Mouse (Mus musculus) thymus, adult 2 months (tissue): ENCODE measurements around the gene Rec8.

Experiments
- CTCF ChIP-seq: fragments of 200-500 bp; IDR thresholded peaks from 2 replicates; pipeline ENCODE4 v1.5.1; 2012; ENCODE audit warnings: mild to moderate bottlenecking, control low read depth, low read length, moderate library complexity, borderline replicate concordance; ENCODE audit not compliant: control insufficient read depth, poor library complexity, insufficient read depth; ENCODE audit errors: extremely low read depth
- POLR2A ChIP-seq: fragments of 200-500 bp; IDR thresholded peaks from 2 replicates; pipeline ENCODE4 v1.6.1; 2012; ENCODE audit warnings: mild to moderate bottlenecking, low read length, control low read depth, moderate library complexity; ENCODE audit not compliant: control insufficient read depth, poor library complexity, insufficient read depth; ENCODE audit errors: extremely low read depth

GRCm38 (mm10) chr14:55660636-55661035, 42.8 kb downstream of the Rec8 start:
- no peak for TF ChIP-seq POLR2A
- TF ChIP-seq CTCF = no peak
